Mouse (Mus musculus) thymus, postnatal 25 days (tissue): ENCODE measurements around the gene Ccno.

Experiments
- DNase-seq: peaks from one replicate; pipeline ENCODE4 v3.0.0; 2022

The Ccno gene

DNA sequence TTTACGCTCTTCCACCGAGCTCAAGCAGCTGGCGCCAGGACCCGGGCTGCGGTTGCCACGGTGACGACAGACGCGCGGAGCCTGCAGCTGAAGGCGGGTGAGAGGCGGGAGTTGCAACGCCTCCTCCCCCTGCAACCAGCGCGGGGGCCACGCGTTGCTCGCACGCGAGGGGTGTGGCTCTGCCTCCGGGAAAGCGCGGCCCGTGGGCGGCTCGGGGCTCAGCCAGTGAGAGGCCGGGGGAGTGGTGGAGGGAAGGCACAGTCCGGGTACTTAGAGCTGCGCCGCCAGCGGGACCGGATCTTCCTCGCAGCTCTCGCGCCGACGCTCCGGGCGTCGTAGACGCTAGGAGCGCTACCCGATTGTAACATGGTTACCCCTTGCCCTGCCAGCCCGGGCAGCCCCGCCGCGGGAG is at the start of gene Ccno:
Gene Ccno (plus strand): TSS at position 271 of the 412 bp plus-strand sequence.
- peak; percentile 95 for DNase-seq

GRCm38 (mm10) chr13:112938130-112938529 is 49.5 kb upstream of the Ccno start:
- no peak for DNase-seq

DNA sequence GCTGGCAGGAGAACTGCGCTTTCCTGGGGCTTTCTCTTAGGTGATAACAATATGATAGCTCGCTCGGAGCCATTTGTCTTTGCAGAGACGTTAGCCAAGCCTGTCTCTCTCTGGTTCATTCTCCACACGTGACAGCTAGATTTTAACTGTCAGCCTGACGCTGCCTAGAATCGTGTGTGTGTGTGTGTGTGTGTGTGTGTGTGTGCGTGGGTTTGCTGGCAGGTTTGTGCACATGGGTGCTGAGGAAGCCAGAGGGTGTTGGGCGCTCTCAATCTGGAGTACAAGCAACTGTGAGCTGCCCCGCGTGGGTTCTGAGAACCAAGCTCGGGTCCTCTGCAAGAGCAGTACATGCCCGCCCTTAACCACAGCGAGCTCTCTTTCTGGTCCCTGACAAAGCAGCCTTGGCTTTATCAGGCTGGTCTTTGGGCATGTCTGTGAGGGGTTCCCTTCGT is 45.7 kb upstream of the Ccno start:
- no peak for DNase-seq

GRCm38 (mm10) chr13:112945312-112945711 is 42.3 kb upstream of the Ccno start:
- no peak for DNase-seq

DNA sequence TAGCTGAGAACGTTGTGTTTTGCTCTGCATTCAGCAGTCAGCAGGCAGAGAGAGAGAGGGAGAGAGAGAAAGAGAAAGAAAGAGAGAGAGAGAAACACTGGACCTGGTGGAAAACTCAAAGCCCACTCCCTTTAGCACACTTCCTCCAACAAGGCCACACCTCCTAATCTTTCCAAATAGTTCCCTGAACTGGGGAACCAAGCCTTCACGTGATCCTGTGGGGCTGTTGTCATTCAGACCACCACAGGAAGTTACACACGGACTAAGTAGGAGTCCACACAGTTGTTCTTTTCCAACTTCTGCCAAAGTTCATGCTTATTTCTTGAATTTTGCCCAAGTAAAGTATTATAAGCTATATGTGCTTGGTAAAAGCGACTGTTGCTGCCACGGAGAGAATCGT is 41.7 kb upstream of the Ccno start:
- no peak for DNase-seq

GRCm38 (mm10) chr13:112954067-112954466 is 33.5 kb upstream of the Ccno start:
- DNase-seq: no peak

- no peak for DNase-seq
Observed at GRCm38 (mm10) chr13:112963081-112963480, 24.5 kb upstream of the Ccno start.

- DNase-seq: no peak
Observed at GRCm38 (mm10) chr13:112964421-112964820, 23.2 kb upstream of the Ccno start.

DNA sequence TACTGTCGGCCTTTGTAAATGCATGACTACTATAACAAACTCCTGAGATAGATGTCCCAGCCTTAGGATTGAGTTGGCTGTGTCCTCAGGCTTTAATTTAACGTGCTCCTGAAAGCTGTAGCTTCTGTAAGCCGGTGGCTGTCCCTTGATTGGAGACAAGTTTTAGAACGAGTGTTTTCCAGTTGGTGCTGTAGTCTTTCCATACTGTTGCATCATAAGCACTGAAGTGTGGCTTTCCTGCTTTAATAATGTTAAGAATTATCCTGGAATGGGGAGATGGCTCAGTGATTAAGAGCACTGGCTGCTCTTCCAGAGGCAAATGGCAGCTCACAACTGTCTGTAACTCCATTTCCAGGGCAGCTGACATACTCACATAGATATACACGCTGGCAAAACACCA is 20.3 kb upstream of the Ccno start:
- no peak for DNase-seq

GRCm38 (mm10) chr13:112976720-112977119 is 10.9 kb upstream of the Ccno start:
- DNase-seq: no peak

GRCm38 (mm10) chr13:112985605-112986450 is 1.8 kb upstream of the Ccno start:
- no peak for DNase-seq

GRCm38 (mm10) chr13:112986451-112986950 is 1.1 kb upstream of the Ccno start:
- no peak for DNase-seq

DNA sequence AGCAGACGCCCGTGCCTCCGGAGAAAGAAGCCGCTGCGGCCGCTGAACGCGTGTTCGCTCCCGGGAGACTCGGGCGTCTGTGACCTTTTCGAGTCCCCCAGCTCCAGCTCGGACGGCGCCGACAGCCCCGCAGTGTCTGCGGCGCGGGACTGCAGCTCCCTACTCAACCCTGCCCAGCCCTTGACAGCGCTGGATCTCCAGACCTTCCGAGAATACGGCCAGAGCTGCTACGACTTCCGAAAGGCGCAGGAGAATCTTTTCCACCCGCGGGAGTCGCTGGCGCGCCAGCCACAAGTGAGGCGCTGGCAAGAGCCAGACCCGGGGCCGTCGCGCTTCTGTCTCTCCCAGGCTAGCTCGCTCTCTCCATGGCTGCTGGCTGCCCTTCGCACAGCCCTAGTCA is 389 bp downstream of the Ccno start:
- no peak for DNase-seq

DNA sequence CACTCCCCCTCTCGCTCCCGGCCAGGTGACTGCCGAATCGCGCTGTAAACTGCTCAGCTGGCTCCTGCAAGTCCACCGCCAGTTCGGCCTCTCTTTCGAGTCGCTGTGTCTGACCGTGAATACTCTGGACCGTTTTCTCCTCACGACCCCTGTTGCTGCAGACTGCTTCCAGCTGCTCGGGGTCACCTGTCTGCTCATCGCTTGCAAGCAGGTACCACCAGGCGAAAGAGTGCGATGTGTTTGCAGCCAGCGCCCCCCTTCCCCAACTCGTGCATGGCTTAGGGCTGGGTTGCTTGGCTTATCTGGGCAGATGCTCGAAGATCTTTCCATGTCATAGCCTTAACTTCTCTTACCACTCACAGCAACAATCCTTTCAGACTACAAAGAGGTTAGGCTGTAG is 1.3 kb downstream of the Ccno start:
- no peak for DNase-seq

DNA sequence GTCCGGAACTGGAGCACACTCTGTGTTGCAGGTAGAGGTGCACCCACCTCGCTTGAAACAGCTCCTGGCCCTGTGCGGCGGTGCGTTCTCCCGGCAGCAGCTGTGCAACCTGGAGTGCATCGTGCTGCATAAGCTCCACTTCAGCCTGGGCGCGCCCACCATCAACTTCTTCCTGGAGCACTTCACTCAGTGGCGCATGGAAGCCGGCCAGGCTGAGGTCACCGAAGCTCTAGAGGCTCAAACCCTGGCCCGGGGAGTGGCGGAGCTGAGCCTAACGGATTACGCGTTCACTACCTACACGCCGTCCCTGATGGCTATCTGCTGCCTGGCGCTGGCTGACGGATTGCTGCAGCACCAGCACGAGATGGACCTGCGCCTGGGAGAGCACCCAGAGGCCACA is 1.9 kb downstream of the Ccno start:
- no peak for DNase-seq

- no peak for DNase-seq
Observed at GRCm38 (mm10) chr13:112990346-112990745, 2.7 kb downstream of the Ccno start.

DNA sequence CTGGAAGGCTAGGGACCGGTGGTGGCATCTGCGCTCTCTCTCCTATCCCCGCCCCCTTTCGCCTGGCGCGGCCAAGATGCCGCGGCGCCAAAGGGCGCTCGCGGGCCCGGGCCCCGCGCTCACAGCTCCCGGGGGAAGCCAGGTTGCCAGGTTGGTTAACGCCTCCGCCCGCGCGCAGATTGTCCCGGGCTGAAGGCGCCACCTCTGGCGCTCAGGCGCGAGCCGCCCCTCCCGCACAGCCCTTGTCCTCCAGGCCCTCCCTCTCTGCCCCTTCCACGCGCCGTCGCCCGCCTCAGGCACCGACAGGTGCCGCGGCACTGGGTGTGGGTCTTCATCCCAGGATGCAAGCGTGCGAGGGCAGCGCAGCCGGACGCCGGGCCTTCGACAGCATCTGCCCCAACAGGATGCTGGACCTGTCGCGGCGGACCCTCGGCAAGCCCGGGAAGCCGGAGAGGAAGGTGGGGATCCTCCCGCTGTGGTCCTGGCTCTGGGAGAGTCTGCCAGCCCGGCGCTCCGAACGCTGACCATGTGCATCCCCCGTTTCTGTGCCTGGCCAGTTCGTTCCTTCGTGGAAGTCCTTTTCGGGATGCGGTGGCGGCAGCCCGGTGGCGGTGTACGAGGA is 6.0 kb downstream of the Ccno start, which contains the start of gene Mcidas:
Gene Mcidas (plus strand): TSS at position 315 of the 622 bp plus-strand sequence.
- no peak for DNase-seq

DNA sequence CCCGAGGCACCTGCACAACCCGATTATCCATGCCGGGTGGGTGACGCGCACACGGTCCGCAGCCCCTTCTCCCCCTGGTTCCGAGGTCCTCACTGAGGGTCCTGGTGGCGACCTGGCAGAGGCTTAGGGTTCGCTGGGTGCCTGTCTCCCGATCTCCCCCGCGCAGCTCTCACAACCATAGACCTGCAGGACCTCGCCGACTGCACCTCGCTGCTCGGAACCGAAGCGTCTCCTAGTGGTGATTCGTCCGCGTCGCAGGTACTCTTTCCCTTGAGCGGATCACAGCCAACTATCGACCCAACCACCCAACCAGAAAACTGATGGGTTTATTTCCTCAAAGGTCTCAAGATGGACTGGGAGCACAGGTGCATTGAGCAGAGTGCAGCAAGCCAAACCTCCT is 6.6 kb downstream of the Ccno start:
- peak; percentile 66 for DNase-seq

GRCm38 (mm10) chr13:112996407-112996806 is 8.8 kb downstream of the Ccno start:
- DNase-seq: no peak

DNA sequence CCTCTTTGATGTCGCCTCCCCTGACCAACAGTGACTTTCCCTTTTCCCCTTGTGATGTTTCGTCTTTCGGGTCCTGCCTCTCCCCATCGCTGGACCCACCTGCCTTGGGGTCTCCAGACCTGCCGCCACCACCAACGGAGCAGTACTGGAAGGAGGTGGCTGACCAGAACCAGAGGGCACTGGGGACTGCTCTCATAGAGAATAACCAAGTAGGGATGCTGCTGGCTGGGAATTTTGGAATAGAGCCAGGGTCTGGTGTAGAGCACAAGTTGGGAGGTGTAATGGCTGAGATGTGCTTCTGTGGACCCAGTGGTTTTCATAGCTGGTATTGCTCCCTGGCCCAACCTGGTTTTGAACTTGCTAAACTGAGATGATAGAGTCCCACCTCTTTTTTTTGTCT is 9.8 kb downstream of the Ccno start:
- no peak for DNase-seq

DNA sequence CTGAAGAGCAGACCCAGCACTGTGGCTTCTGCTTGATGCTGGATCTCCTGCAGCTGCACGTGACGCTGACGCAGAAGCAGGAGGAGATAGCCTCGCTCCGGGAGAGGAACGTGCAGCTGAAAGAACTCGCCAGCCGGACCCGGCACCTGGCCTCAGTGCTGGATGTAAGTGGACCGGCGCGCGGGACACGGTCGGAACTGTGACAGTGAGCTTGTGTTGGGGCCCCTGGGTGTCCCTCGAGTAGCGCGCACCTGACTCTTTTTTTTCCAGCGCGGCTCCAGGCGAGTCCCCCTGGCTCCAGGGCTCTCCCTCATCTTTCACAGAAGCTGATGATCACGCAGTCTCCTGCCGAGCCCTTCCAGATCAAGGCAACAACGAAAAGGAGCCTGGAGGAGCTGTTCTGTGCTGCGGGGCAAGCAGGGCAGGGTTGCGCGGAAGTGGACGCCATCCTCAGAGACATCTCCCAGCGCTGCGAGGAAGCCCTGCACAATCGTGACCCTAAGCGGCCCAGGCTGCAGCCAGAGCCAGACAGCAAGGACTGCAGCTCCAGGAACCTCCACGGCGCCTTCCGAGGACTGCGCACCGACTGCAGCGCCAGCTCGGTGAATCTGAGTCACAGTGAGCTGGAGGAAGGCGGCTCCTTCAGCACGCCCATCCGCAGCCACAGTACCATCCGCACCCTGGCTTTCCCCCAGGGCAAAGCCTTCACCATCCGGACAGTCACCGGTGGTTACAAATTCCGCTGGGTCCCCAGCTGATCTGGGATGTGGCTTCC is 11.0 kb downstream of the Ccno start:
- no peak for DNase-seq

DNA sequence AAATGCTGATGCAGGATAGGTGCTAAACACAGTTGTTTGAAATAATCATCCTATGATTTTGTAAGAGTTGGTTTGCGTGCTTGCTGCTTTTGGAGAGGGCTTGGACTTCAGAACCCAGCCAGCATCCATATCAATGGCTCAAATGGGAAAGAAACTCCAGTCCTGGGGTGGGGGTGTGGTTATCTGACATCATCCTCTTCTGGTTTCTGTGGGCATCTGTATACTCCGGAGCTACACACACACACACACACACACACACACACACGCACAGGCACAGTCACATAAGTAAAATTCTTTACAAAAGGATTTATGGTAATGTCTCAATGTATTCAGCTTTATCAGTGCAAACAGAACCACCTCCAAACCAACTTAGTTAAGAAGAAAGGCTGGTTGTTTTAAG is 12.5 kb downstream of the Ccno start:
- no peak for DNase-seq

DNA sequence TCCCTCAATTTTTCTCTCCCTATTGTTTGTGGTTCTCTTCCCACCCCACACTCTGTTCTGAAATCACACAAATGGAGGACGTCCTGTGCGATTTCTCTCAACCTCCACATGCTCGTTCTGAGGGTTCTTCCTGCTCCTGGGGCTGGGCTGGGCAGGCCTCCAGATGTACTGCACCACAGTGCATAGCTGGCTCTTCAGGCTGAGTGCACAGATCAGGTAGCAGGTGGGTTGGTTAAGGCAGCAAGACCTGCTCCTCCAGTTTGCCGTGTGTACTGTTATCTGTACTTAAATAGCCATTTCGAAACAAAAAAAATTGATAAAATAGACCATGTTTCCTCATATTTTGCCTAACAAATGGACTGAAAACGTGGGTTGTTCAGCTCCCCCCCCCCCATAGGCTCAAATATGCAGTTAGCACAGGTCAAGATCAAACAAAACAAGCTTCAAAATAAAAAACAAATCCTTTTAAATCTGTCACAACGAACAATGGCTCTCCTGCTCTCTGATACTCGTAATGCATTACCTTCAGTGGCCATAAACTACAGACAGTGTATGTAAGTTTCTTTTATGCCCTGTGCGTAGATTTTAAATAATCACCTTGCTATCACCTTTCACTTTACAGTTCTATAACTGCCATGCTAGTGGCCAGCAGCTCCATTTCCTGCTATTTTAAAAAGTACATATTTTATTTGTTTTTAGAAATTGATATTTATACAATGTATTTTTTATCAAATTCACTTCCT is 13.1 kb downstream of the Ccno start:
- no peak for DNase-seq
